Mouse (Mus musculus): Measurements from ENCODE around the gene Thbs3. TPM values are rescaled to one million over a fixed set of nuclear protein-coding genes. Genes with fewer than 3 reads are reported as not detected.
A peak's percentile ranks its signal among the peaks of the same experiment; 100 is the strongest.

The Thbs3 gene
- 10 to 100 TPM; 14.2 to 24.3 (median 22.2) TPM for total RNA-seq (2022)

GRCm38 (mm10) chr3:89214681-89215411 is at the start of gene Thbs3:
Gene Thbs3 (plus strand): TSS chr3:89215180.
- peak in 1 of 2 experiments; percentile 8 for DNase-seq (ENCODE audit: low spot score in 2 of 2)

DNA sequence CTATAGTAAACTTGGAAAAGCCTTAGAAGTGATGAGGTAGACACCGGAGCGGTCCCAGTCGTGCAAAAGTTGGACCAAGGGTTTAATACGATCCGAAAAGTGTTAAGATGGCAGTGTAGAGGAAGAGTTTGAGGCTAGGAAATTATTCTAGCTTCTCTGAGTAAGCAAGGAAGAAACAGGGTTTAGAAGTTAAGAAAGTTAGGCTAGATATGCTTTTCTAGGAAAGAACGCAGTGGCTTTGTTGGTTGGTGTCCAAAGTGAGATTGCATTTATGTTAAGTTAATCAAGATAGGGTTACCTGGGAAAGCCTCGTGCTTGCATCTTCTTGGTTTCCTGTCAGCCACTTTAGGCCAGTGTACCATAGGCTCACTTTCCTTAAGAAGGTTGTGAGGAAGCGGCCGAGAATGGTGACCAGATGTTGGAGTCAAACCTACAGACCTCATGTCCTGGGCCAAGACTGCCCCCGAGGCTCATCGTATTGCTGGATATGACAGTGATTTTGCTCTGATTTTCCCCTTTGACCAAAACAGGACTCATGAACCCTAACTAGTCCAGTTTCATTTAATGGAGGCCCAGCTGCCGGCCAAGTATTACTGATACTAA is 49.6 kb upstream of the Thbs3 start:
- no peak for DNase-seq (ENCODE audit: low spot score in 2 of 2)

DNA sequence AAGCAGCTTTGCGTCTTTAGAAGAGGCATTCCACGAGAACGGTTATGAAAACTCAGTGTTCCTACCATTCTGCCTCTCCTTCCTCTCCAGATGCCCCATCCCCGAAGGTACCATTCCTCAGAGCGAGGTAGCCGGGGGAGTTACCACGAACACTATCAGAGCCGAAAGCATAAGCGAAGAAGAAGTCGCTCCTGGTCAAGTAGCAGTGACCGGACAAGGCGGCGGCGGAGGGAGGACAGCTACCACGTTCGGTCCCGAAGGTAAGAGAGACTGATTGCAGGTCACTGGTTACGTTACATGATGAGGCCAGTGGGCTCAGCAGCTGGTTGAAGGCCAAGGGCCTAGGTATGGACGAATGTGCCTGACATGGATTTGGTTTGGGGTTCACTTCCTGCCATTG is 48.0 kb upstream of the Thbs3 start:
- DNase-seq (ENCODE audit: low spot score in 2 of 2) = no peak

- DNase-seq (ENCODE audit: low spot score in 2 of 2) = no peak
Measured at GRCm38 (mm10) chr3:89174844-89175243, 40.1 kb upstream of the Thbs3 start.

GRCm38 (mm10) chr3:89175544-89175943 is 39.4 kb upstream of the Thbs3 start:
- DNase-seq (ENCODE audit: low spot score in 2 of 2) = no peak

DNA sequence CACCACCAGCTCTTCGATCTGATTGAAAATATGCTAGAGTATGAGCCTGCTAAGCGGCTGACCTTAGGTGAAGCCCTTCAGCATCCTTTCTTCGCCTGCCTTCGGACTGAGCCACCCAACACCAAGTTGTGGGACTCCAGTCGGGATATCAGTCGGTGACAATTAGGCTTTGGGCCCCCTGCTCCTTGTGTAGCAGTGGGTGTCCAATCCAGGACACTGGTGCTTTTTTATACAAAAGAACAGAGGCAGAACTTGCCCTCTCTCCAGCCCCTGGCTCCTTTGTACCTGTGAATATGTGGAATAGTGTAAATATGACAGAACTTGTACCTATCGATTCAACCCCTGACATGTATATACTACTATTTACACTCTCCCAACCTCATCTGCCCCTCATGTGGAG is 38.6 kb upstream of the Thbs3 start:
- no peak for DNase-seq (ENCODE audit: low spot score in 2 of 2)

GRCm38 (mm10) chr3:89177242-89178106 is 37.5 kb upstream of the Thbs3 start, which contains the start of gene Scamp3:
Gene Scamp3 (plus strand): TSS chr3:89177473.
- peak; percentile 61 to 93 for DNase-seq (ENCODE audit: low spot score in 2 of 2)

GRCm38 (mm10) chr3:89178107-89178385 is 36.9 kb upstream of the Thbs3 start:
- no peak for DNase-seq (ENCODE audit: low spot score in 2 of 2)

DNA sequence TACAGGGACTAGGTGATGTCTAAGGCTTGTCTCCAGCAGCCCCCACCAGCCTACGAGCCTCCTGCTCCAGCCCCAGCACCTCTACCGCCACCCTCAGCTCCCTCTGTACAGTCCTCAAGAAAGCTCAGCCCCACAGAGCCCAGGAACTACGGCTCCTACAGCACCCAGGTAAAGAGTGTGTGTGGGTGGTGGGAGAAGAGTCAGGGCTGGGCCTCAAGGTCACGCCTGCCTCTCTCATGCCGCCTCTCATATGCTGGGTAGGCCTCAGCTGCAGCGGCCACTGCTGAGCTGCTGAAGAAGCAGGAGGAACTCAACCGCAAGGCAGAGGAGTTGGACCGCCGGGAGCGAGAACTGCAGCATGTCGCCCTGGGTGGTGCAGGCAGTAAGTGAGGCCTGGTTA is 35.9 kb upstream of the Thbs3 start:
- DNase-seq (ENCODE audit: low spot score in 2 of 2) = no peak

DNA sequence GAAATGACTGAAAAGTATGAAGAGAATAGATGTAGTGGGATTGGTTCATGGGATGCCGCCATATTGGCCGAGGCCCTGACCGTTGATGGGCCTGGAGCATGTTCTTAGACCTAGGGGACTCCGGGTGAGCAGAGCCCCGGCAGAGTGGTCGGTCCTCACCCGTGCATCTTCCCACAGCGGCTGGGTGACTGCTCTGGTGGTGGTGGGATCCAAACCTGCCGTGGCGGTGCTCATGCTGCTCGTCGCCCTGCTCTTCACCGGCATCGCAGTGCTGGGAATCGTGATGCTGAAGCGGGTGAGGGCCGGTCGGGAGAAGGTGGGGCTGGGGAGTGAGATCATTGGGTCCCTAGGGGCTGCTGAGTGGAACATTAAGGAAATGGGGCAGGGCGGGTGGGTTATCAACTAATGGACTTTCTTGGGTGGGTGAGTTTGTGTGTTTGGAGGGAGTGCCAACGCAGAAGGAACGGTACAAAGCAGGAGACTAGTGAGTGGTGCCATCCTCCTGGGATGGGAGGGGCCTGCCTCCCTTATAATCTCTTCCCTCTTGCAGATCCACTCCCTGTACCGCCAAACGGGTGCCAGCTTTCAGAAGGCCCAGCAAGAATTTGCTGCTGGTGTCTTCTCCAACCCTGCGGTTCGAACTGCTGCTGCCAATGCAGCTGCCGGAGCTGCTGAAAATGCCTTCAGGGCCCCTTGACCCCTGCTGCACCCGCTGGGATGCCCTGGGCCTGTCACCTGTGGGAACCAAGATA is 33.1 kb upstream of the Thbs3 start:
- no peak for DNase-seq (ENCODE audit: low spot score in 2 of 2)

- DNase-seq (ENCODE audit: low spot score in 2 of 2) = no peak
Measured at GRCm38 (mm10) chr3:89182531-89183057, 32.4 kb upstream of the Thbs3 start.

- DNase-seq (ENCODE audit: low spot score in 2 of 2) = peak; percentile 87 to 91
Measured at GRCm38 (mm10) chr3:89183058-89183958, 31.7 kb upstream of the Thbs3 start, which contains the start of gene Fam189b. Gene Fam189b (plus strand): TSS chr3:89183143.

GRCm38 (mm10) chr3:89183959-89184315 is 31.0 kb upstream of the Thbs3 start:
- DNase-seq (ENCODE audit: low spot score in 2 of 2) = no peak

- DNase-seq (ENCODE audit: low spot score in 2 of 2) = no peak
Measured at GRCm38 (mm10) chr3:89187197-89187596, 27.8 kb upstream of the Thbs3 start.

DNA sequence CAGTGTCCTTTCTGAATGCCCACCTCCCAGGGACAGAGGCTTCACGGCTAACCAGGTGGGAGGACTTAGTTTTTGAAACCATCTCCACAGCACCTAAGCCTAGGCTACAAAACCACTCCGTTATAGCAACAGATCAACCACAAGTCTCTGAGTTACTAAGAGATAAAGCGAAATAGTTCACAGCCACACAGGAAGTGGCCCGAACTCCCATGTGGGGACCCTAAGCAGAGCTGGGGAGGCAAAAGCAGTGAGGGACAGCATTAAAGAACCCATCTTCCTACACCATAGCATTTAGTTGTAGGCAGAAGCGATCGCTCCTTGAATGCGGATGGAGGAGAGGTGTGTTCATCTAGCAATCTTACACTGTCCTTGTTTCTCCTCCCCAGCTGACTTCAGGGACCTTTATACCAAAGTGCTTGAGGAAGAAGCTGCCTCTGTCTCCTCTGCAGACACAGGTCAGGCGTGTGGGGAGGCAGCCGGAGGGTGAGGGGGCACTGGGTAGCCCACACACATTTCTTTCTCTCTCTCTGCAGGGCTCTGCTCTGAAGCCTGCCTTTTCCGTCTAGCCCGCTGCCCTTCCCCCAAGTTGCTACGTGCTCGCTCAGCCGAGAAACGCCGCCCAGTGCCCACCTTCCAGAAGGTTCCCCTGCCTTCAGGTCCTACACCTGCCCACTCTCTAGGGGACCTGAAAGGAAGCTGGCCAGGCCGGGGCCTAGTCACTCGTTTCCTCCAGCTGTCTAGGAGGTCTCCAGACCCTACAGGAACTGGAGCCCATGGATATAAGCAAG is 27.1 kb upstream of the Thbs3 start:
- no peak for DNase-seq (ENCODE audit: low spot score in 2 of 2)

DNA sequence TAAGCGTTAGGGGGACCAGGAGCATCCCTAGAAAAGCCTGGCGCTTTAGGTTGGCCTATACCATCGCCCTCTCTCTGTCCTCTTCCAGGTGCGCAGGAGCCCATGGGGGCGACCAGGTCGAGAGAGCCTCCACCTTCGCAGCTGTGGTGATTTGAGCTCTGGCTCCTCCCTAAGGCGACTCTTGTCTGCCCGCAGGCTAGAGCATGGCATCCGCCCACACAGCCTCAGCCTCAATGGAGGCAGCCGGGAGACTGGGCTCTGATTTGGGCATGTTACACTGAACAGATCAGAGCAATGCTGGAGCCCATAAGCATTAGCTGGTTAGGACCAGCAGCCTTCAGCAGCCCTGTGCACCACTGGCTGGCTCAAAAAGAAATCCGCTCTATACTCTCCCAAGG is 26.5 kb upstream of the Thbs3 start:
- no peak for DNase-seq (ENCODE audit: low spot score in 2 of 2)

DNA sequence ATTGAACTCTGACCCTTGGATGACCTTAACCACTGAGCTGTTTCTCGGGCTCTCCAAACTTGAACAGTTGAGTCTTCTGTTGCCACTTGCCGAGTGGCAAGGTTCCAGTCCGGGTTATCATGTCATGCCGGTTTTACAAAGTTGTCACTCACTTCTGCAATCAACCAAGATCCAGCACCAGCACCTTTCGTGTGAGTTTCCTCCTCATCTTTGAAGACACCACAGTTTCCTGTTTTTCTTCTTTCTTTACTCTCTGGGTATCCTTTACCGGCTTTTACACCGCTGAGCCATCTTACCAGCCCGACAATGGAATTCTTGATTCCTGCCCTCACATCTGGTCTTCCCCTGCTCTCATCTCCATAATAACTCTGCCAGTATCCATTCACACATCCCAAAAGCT is 24.5 kb upstream of the Thbs3 start:
- no peak for DNase-seq (ENCODE audit: low spot score in 2 of 2)

DNA sequence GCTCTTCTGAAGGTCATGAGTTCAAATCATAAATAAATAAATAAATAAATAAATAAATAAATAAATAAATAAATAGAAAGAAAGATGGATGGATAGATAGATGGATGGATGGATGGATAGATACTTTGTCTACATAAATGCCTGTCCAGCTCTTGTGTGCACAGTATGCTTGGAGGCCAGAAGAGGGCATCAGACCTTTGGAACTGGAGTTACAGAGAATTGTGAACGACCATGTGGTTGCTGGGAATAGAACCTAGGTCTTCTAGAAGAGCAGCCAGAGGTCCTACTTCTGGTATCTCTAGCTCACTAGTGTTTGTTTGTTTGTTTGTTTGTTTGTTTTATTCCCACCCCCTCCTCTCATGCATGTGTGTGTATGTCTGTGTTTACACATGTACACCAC is 21.6 kb upstream of the Thbs3 start:
- DNase-seq (ENCODE audit: low spot score in 2 of 2) = no peak

DNA sequence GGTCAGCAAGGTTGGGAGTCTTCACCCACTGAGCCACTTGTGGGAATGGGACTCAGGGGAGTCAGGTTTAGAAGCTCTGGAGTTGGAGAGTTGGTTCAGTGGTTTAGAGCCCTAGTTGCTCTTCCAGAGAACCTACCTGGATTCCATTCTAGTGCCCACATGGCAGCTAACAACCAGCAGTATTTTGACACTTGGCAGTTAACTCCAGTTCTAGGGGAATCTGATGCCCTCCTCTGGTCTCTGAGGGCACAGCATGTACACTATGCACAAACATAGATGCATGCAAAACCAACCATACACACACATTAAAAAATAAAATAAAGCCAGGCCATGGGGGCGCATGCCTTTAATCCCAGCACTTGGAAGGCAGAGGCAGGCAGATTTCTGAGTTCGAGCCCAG is 21.1 kb upstream of the Thbs3 start:
- DNase-seq (ENCODE audit: low spot score in 2 of 2) = no peak
